Comparison of ENCODE assay signal across 32 mouse cellular contexts in genomic region chr17:27578487-27578886, GRCm38 (mm10). TPM values are rescaled to one million over a fixed set of nuclear protein-coding genes. Genes with fewer than 3 reads are reported as not detected.
DNase-seq lines count a peak whose midpoint lies in the region; ATAC-seq lines count a peak whose summit lies in the region.
"Had no signal": no experiment of that assay in that cellular context is flagged by ENCODE, and none has a peak within 500 bp of the region (broad histone marks: within the 10 kb centered on the region; RNA-seq: fewer than 3 reads in every experiment).

No protein-coding gene starts in this region.

- no peak overlapping the region for H3K9ac ChIP-seq in embryonic facial prominence, embryonic 13.5 days
- no peak overlapping the region for H3K9ac ChIP-seq in hindbrain, embryonic 15.5 days
- no peak overlapping the region for H3K9ac ChIP-seq in hindbrain, embryonic 14.5 days
- H3K9ac ChIP-seq in neural tube, embryonic 15.5 days (replicated peaks): no peak overlapping the region
- H3K9ac ChIP-seq: embryonic facial prominence, embryonic 15.5 days; intestine, embryonic 15.5 days; kidney, embryonic 15.5 days; limb, embryonic 12.5 days; liver, embryonic 12.5 days had no signal

- no peak overlapping the region for H3K4me3 ChIP-seq in embryonic facial prominence, embryonic 13.5 days
- no peak overlapping the region for H3K4me3 ChIP-seq in embryonic facial prominence, embryonic 10.5 days
- no peak overlapping the region for H3K4me3 ChIP-seq in hindbrain, embryonic 15.5 days
- H3K4me3 ChIP-seq in hindbrain, embryonic 14.5 days (replicated peaks; ENCODE audit: low read length): no peak overlapping the region
- H3K4me3 ChIP-seq in neural tube, embryonic 15.5 days (replicated peaks): no peak overlapping the region
- H3K4me3 ChIP-seq: embryonic facial prominence, embryonic 15.5 days; heart, embryonic 10.5 days; hindbrain, embryonic 10.5 days; intestine, embryonic 15.5 days; kidney, embryonic 15.5 days; limb, embryonic 12.5 days; liver, embryonic 12.5 days had no signal

- no peaks in the 10 kb centered on the region for H3K9me3 ChIP-seq in embryonic facial prominence, embryonic 13.5 days
- no peaks in the 10 kb centered on the region for H3K9me3 ChIP-seq in embryonic facial prominence, embryonic 10.5 days
- no peaks in the 10 kb centered on the region for H3K9me3 ChIP-seq in hindbrain, embryonic 15.5 days
- no peaks in the 10 kb centered on the region for H3K9me3 ChIP-seq in hindbrain, embryonic 14.5 days (ENCODE audit: control insufficient read depth, low read length)
- H3K9me3 ChIP-seq in neural tube, embryonic 15.5 days (replicated peaks): no peaks in the 10 kb centered on the region
- H3K9me3 ChIP-seq: embryonic facial prominence, embryonic 15.5 days; heart, embryonic 10.5 days; hindbrain, embryonic 10.5 days; intestine, embryonic 15.5 days; kidney, embryonic 15.5 days; limb, embryonic 12.5 days; liver, embryonic 12.5 days had no signal

- no peak for DNase-seq in embryonic facial prominence, embryonic 10.5 days (ENCODE audit: low spot score)
- DNase-seq in hindbrain, embryonic 14.5 days (ENCODE audit: low spot score): no peak
- DNase-seq in layer of hippocampus, postnatal 10 days (ENCODE audit: low spot score in 2 of 2): peak; percentile 61 to 62
- DNase-seq in layer of hippocampus, adult 9-10 months (ENCODE audit: low spot score): no peak
- DNase-seq in neural tube, embryonic 10.5 days (ENCODE audit: extremely low spot score, low spot score): no peak
- DNase-seq: adrenal gland, postnatal 25 days; cerebellum, postnatal 36 days; embryo, embryonic 11 days; heart, postnatal 10 days; lung, adult 2 months; lung, postnatal 14 days; midbrain, embryonic 14.5 days; thymus, adult 18-20 months; thymus, postnatal 4 days had no signal

- 0 out of 2 replicates have a peak overlapping the region, but pooled peaks have one; percentile 40 for H3K27ac ChIP-seq in embryonic facial prominence, embryonic 13.5 days
- no peak overlapping the region for H3K27ac ChIP-seq in embryonic facial prominence, embryonic 10.5 days (replicated peaks)
- peak overlapping the region; percentile 65 for H3K27ac ChIP-seq in hindbrain, embryonic 15.5 days (replicated peaks)
- no peak overlapping the region for H3K27ac ChIP-seq in hindbrain, embryonic 14.5 days
- H3K27ac ChIP-seq in neural tube, embryonic 15.5 days (replicated peaks): peak overlapping the region; percentile 64
- H3K27ac ChIP-seq: embryonic facial prominence, embryonic 15.5 days; heart, embryonic 10.5 days; hindbrain, embryonic 10.5 days; intestine, embryonic 15.5 days; kidney, embryonic 15.5 days; limb, embryonic 12.5 days; liver, embryonic 12.5 days had no signal

- H3K4me2 ChIP-seq in embryonic facial prominence, embryonic 13.5 days: no peak overlapping the region
- H3K4me2 ChIP-seq in hindbrain, embryonic 15.5 days: no peak overlapping the region
- no peak overlapping the region for H3K4me2 ChIP-seq in hindbrain, embryonic 14.5 days (replicated peaks)
- no peak overlapping the region for H3K4me2 ChIP-seq in neural tube, embryonic 15.5 days
- H3K4me2 ChIP-seq: embryonic facial prominence, embryonic 15.5 days; intestine, embryonic 15.5 days; kidney, embryonic 15.5 days; limb, embryonic 12.5 days; liver, embryonic 12.5 days had no signal

- peaks cover 87% of the 10 kb centered on the region for H3K36me3 ChIP-seq in embryonic facial prominence, embryonic 13.5 days
- H3K36me3 ChIP-seq in embryonic facial prominence, embryonic 10.5 days (replicated peaks): peaks cover 96% of the 10 kb centered on the region
- H3K36me3 ChIP-seq in hindbrain, embryonic 15.5 days: peaks cover 47% of the 10 kb centered on the region
- peaks cover 88% of the 10 kb centered on the region for H3K36me3 ChIP-seq in hindbrain, embryonic 14.5 days (replicated peaks; ENCODE audit: control insufficient read depth, insufficient read depth)
- peaks cover 62% of the 10 kb centered on the region for H3K36me3 ChIP-seq in neural tube, embryonic 15.5 days

- no peak for ATAC-seq in embryonic facial prominence, embryonic 13.5 days (ENCODE audit: insufficient number of reproducible peaks, insufficient read depth, low FRiP score, low TSS enrichment, low read depth)
- no peak for ATAC-seq in hindbrain, embryonic 15.5 days (ENCODE audit: low FRiP score, low read depth)
- no peak for ATAC-seq in hindbrain, embryonic 14.5 days (ENCODE audit: low FRiP score)
- ATAC-seq in neural tube, embryonic 15.5 days (ENCODE audit: low FRiP score): no peak
- ATAC-seq: intestine, embryonic 15.5 days; liver, embryonic 12.5 days had no signal

- WGBS in embryonic facial prominence, embryonic 13.5 days: 92% methylated on average over 10 of the region's 10 CpGs
- WGBS in embryonic facial prominence, embryonic 10.5 days: 95% methylated on average over 10 of the region's 10 CpGs
- WGBS in hindbrain, embryonic 15.5 days: 84% methylated on average over 10 of the region's 10 CpGs
- 92% methylated on average over 10 of the region's 10 CpGs for WGBS in hindbrain, embryonic 14.5 days
- WGBS in neural tube, embryonic 15.5 days: 83% methylated on average over 10 of the region's 10 CpGs

- no peaks in the 10 kb centered on the region for H3K4me1 ChIP-seq in embryonic facial prominence, embryonic 13.5 days
- 0 out of 2 replicates have a peak, but pooled peaks cover 4% of the 10 kb centered on the region for H3K4me1 ChIP-seq in embryonic facial prominence, embryonic 10.5 days
- H3K4me1 ChIP-seq in hindbrain, embryonic 15.5 days (replicated peaks): peaks cover 11% of the 10 kb centered on the region; the same call in 1 of the 2 replicates
- no peaks in the 10 kb centered on the region for H3K4me1 ChIP-seq in hindbrain, embryonic 14.5 days (replicated peaks; ENCODE audit: control insufficient read depth, insufficient read depth, low read length)
- peaks cover 23% of the 10 kb centered on the region for H3K4me1 ChIP-seq in neural tube, embryonic 15.5 days
- H3K4me1 ChIP-seq: embryonic facial prominence, embryonic 15.5 days; kidney, embryonic 15.5 days had no signal

- no peaks in the 10 kb centered on the region for H3K27me3 ChIP-seq in embryonic facial prominence, embryonic 13.5 days
- H3K27me3 ChIP-seq in embryonic facial prominence, embryonic 10.5 days (replicated peaks; ENCODE audit: low read depth, poor library complexity, severe bottlenecking): no peaks in the 10 kb centered on the region
- H3K27me3 ChIP-seq in hindbrain, embryonic 15.5 days: no peaks in the 10 kb centered on the region
- H3K27me3 ChIP-seq in hindbrain, embryonic 14.5 days (ENCODE audit: control insufficient read depth, insufficient read depth, low read length): no peaks in the 10 kb centered on the region
- no peaks in the 10 kb centered on the region for H3K27me3 ChIP-seq in neural tube, embryonic 15.5 days (replicated peaks)
- H3K27me3 ChIP-seq: embryonic facial prominence, embryonic 15.5 days; intestine, embryonic 15.5 days; kidney, embryonic 15.5 days; limb, embryonic 12.5 days; liver, embryonic 12.5 days had no signal

RNA-seq across cellular contexts. Expression of gene AI413582, which starts 12.9 kb away (rescaled TPM):
- polyA plus RNA-seq in embryonic facial prominence, embryonic 13.5 days (2015; fragmentation: Nextera tagmentation; extraction: Ambion mirVana): 21.2 and 21.4 TPM in 2 replicates
- polyA plus RNA-seq in embryonic facial prominence, embryonic 10.5 days (2016; fragmentation: Nextera tagmentation; extraction: Ambion mirVana): 12.1 and 15.9 TPM in 2 replicates
- 67.4 and 71.9 TPM in 2 replicates for polyA plus RNA-seq in hindbrain, embryonic 15.5 days (2015; fragmentation: Nextera tagmentation; extraction: Ambion mirVana)
- polyA plus RNA-seq in hindbrain, embryonic 14.5 days (2014; fragmentation: Nextera tagmentation; extraction: Ambion mirVana): 68.0 and 76.5 TPM in 2 replicates
- 10 to 100 TPM; 61.4 to 72.2 TPM for total RNA-seq in layer of hippocampus, postnatal 10 days (2021)
- 70.8 and 74.9 TPM in 2 replicates for polyA plus RNA-seq in neural tube, embryonic 15.5 days (2015; fragmentation: Nextera tagmentation; extraction: Ambion mirVana)

RNA-seq across cellular contexts. Expression of gene Hmga1, which starts 22.2 kb away (rescaled TPM):
- polyA plus RNA-seq in embryonic facial prominence, embryonic 13.5 days (2015; fragmentation: Nextera tagmentation; extraction: Ambion mirVana): 227 and 258 TPM in 2 replicates
- 819 and 896 TPM in 2 replicates for polyA plus RNA-seq in embryonic facial prominence, embryonic 10.5 days (2016; fragmentation: Nextera tagmentation; extraction: Ambion mirVana)
- 134 and 149 TPM in 2 replicates for polyA plus RNA-seq in hindbrain, embryonic 15.5 days (2015; fragmentation: Nextera tagmentation; extraction: Ambion mirVana)
- polyA plus RNA-seq in hindbrain, embryonic 14.5 days (2014; fragmentation: Nextera tagmentation; extraction: Ambion mirVana): 136 and 148 TPM in 2 replicates
- 10 to 100 TPM; 35.1 to 35.6 TPM for total RNA-seq in layer of hippocampus, postnatal 10 days (2021)
- polyA plus RNA-seq in neural tube, embryonic 15.5 days (2015; fragmentation: Nextera tagmentation; extraction: Ambion mirVana): 129 and 207 TPM in 2 replicates

RNA-seq across cellular contexts. Expression of gene Nudt3, which starts 44.8 kb away (rescaled TPM):
- 116 and 117 TPM in 2 replicates for polyA plus RNA-seq in embryonic facial prominence, embryonic 13.5 days (2015; fragmentation: Nextera tagmentation; extraction: Ambion mirVana)
- 85.5 and 87.8 TPM in 2 replicates for polyA plus RNA-seq in embryonic facial prominence, embryonic 10.5 days (2016; fragmentation: Nextera tagmentation; extraction: Ambion mirVana)
- 247 and 265 TPM in 2 replicates for polyA plus RNA-seq in hindbrain, embryonic 15.5 days (2015; fragmentation: Nextera tagmentation; extraction: Ambion mirVana)
- 107 and 115 TPM in 2 replicates for polyA plus RNA-seq in hindbrain, embryonic 14.5 days (2014; fragmentation: Nextera tagmentation; extraction: Ambion mirVana)
- total RNA-seq in layer of hippocampus, postnatal 10 days (2021): 100 to 1,000 TPM; 473 to 520 TPM
- 229 and 253 TPM in 2 replicates for polyA plus RNA-seq in neural tube, embryonic 15.5 days (2015; fragmentation: Nextera tagmentation; extraction: Ambion mirVana)

RNA-seq across cellular contexts. Expression of gene RPS10-NUDT3, which starts 56.5 kb away (rescaled TPM):
- polyA plus RNA-seq in embryonic facial prominence, embryonic 13.5 days (2015; fragmentation: Nextera tagmentation; extraction: Ambion mirVana): not detected in 2 replicates
- polyA plus RNA-seq in embryonic facial prominence, embryonic 10.5 days (2016; fragmentation: Nextera tagmentation; extraction: Ambion mirVana): not detected in 2 replicates
- not detected in 2 replicates for polyA plus RNA-seq in hindbrain, embryonic 15.5 days (2015; fragmentation: Nextera tagmentation; extraction: Ambion mirVana)
- not detected in 2 replicates for polyA plus RNA-seq in hindbrain, embryonic 14.5 days (2014; fragmentation: Nextera tagmentation; extraction: Ambion mirVana)
- total RNA-seq in layer of hippocampus, postnatal 10 days (2021): 1 to 10 TPM in 1 of 2 experiments, not detected in 1; 2.1 TPM
- not detected in 2 replicates for polyA plus RNA-seq in neural tube, embryonic 15.5 days (2015; fragmentation: Nextera tagmentation; extraction: Ambion mirVana)
- total RNA-seq: adrenal gland, postnatal 25 days; ES-E14; gastrocnemius, postnatal 4 days; left cerebral cortex, postnatal 10 days; megakaryocyte progenitor cell, adult 5-6 weeks had no signal
- polyA plus RNA-seq: brain, embryonic 14.5 days; embryonic facial prominence, embryonic 15.5 days; heart, embryonic 10.5 days; intestine, embryonic 15.5 days; kidney, embryonic 15.5 days; limb, embryonic 12.5 days; liver, embryonic 12.5 days; lung, adult 2 months; midbrain, embryonic 14.5 days; small intestine, adult 2 months; stomach, embryonic 16.5 days had no signal

RNA-seq across cellular contexts. Expression of gene Grm4, which starts 57.3 kb away (rescaled TPM):
- 0.25 and 0.38 TPM in 2 replicates for polyA plus RNA-seq in embryonic facial prominence, embryonic 13.5 days (2015; fragmentation: Nextera tagmentation; extraction: Ambion mirVana)
- polyA plus RNA-seq in embryonic facial prominence, embryonic 10.5 days (2016; fragmentation: Nextera tagmentation; extraction: Ambion mirVana): 0.96 and 1.3 TPM in 2 replicates
- 8.7 TPM in 2 replicates for polyA plus RNA-seq in hindbrain, embryonic 15.5 days (2015; fragmentation: Nextera tagmentation; extraction: Ambion mirVana)
- polyA plus RNA-seq in hindbrain, embryonic 14.5 days (2014; fragmentation: Nextera tagmentation; extraction: Ambion mirVana): 9.0 and 10.1 TPM in 2 replicates
- total RNA-seq in layer of hippocampus, postnatal 10 days (2021): 10 to 100 TPM; 12.2 to 16.1 TPM
- 9.7 and 10.1 TPM in 2 replicates for polyA plus RNA-seq in neural tube, embryonic 15.5 days (2015; fragmentation: Nextera tagmentation; extraction: Ambion mirVana)
- total RNA-seq: megakaryocyte progenitor cell, adult 5-6 weeks; neutrophil, adult 5-6 weeks had no signal

Comparison
In these comparisons a context has a peak if more than half of its experiments do, and no peak if none do; other contexts are left out.
1. H3K27ac ChIP-seq: peak in embryonic facial prominence, embryonic 13.5 days (single experiment), hindbrain, embryonic 15.5 days (single experiment) and neural tube, embryonic 15.5 days (single experiment); none in embryonic facial prominence, embryonic 10.5 days (single experiment) and hindbrain, embryonic 14.5 days (single experiment).
2. DNase-seq: peak in layer of hippocampus, postnatal 10 days (2 of 2); none in embryonic facial prominence, embryonic 10.5 days (single experiment), hindbrain, embryonic 14.5 days (single experiment), layer of hippocampus, adult 9-10 months (single experiment) and neural tube, embryonic 10.5 days (single experiment).